Mouse (Mus musculus) forebrain, embryonic 13.5 days (tissue): Measurements from ENCODE around the gene Casc3. TPM values are rescaled to one million over a fixed set of nuclear protein-coding genes. Genes with fewer than 3 reads are reported as not detected.

Source experiments
- ATAC-seq: fragments of 200-750 bp; cut with Nextera tagmentation; 2 replicates; pipeline ENCODE4 v1.8.0; 2017
- H3K27ac ChIP-seq: fragments of 300-500 bp; sonication (generic); 2 replicates; pipeline ENCODE4 v1.5.1; 2015; ENCODE audit warnings: inconsistent platforms, mild to moderate bottlenecking, moderate library complexity
- H3K27me3 ChIP-seq: fragments of 300-500 bp; sonication (generic); 2 replicates; pipeline ENCODE4 v1.6.1; 2015; ENCODE audit warnings: mild to moderate bottlenecking, inconsistent platforms
- H3K36me3 ChIP-seq: fragments of 300-500 bp; sonication (generic); 2 replicates; pipeline ENCODE4 v1.6.1; 2015; ENCODE audit warnings: mild to moderate bottlenecking, inconsistent platforms; ENCODE audit not compliant: poor library complexity, severe bottlenecking
- H3K4me1 ChIP-seq: fragments of 300-500 bp; sonication (generic); 2 replicates; pipeline ENCODE4 v1.6.1; 2015; ENCODE audit warnings: inconsistent platforms
- H3K4me2 ChIP-seq: fragments of 300-500 bp; sonication (generic); 2 replicates; pipeline ENCODE4 v1.6.1; 2015; ENCODE audit warnings: inconsistent platforms, mild to moderate bottlenecking, moderate library complexity
- H3K4me3 ChIP-seq: fragments of 300-500 bp; sonication (generic); 2 replicates; pipeline ENCODE4 v1.5.1; 2015; ENCODE audit warnings: mild to moderate bottlenecking, inconsistent platforms
- H3K9ac ChIP-seq: fragments of 300-500 bp; sonication (generic); 2 replicates; pipeline ENCODE4 v1.6.1; 2015; ENCODE audit warnings: mild to moderate bottlenecking, inconsistent platforms
- H3K9me3 ChIP-seq: fragments of 300-500 bp; sonication (generic); replicated peaks from 2 replicates; pipeline ENCODE4 v1.6.1; 2016; ENCODE audit warnings: inconsistent platforms
- WGBS: fragments of 180-500 bp; shearing (Covaris S2); methylation state at CpG from one replicate; pipeline ENCODE4 v1.1.7; 2015; 5-methylcytosine and 5-hydroxymethylcytosine counted together
- polyA plus RNA-seq: library from polyadenylated mRNA; unstranded; fragments of >200 nt; fragmentation: Nextera tagmentation; extraction: Ambion mirVana; gene quantifications from 2 replicates; pipeline ENCODE4 v1.2.1, GENCODE M21; 2015

The Casc3 gene
- polyA plus RNA-seq, 1 experiment from 2014 or later: 46.4 TPM

DNA sequence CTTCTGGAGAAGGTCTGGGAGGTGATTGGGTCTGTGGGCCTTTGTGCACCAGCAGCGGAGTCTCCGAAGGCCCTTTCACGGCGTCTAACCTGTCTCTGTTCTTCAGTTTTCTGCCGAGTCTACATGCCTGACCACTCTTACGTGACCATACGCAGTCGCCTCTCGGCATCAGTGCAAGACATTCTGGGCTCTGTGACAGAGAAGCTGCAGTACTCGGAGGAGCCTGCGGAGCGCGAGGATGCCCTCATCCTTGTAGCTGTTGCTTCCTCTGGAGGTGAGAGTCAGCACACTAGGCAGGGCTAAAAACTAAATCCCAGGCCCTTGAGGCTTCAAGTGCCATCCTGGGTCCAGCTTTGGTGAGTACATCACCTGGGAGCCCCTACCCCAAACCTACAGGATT, 41.3 kb downstream of the Casc3 start:
- Histone ChIP-seq H3K27me3 (no peaks in the 10 kb centered on the region), H3K9me3 (no peaks in the 10 kb centered on the region), H3K4me2 (no peak overlapping the region), H3K9ac (no peak overlapping the region), H3K4me3 (no peak overlapping the region), H3K4me1 (peaks cover 21% of the 10 kb centered on the region), H3K36me3 (no peaks in the 10 kb centered on the region), H3K27ac (no peak overlapping the region)
- 54% methylated on average over 13 of the region's 13 CpGs for WGBS
- no peak for ATAC-seq

DNA sequence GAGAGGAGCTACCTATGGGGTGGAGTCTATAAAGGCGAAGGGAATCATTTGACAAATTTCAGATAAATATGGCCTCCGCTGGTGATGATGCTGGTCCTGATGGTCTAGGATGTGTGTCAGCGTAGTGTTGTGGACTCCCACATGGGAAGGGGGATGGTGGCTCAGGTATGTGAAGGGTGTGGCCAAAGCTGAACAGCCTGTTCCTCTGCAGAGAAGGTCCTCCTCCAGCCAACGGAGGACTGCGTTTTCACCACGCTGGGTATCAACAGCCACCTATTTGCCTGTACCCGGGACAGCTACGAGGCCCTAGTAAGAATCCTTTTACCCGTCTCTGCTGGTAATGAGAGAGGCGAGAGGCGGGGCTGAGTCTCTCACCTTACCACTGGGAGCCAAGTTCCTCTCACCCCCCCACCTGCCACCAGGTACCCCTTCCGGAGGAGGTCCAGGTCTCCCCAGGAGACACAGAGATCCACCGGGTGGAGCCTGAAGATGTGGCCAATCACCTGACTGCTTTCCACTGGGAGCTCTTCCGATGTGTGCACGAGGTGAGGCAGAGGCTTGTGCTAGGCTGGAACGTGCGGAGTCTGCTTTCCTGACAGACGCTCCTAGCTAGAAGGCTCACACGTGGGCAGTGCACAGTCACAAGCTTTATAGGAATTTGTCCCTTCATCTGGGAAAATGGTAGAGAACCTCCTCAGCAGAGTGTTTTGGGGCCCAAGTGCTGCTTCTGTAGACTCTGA, 42.3 kb downstream of the Casc3 start:
- Histone ChIP-seq H3K9ac (no peak overlapping the region), H3K9me3 (no peaks in the 10 kb centered on the region), H3K36me3 (no peaks in the 10 kb centered on the region), H3K4me2 (no peak overlapping the region), H3K27me3 (no peaks in the 10 kb centered on the region), H3K4me3 (no peak overlapping the region), H3K4me1 (peaks cover 23% of the 10 kb centered on the region), H3K27ac (no peak overlapping the region)
- ATAC-seq: no peak
- WGBS: 77% methylated on average over 19 of the region's 19 CpGs

DNA sequence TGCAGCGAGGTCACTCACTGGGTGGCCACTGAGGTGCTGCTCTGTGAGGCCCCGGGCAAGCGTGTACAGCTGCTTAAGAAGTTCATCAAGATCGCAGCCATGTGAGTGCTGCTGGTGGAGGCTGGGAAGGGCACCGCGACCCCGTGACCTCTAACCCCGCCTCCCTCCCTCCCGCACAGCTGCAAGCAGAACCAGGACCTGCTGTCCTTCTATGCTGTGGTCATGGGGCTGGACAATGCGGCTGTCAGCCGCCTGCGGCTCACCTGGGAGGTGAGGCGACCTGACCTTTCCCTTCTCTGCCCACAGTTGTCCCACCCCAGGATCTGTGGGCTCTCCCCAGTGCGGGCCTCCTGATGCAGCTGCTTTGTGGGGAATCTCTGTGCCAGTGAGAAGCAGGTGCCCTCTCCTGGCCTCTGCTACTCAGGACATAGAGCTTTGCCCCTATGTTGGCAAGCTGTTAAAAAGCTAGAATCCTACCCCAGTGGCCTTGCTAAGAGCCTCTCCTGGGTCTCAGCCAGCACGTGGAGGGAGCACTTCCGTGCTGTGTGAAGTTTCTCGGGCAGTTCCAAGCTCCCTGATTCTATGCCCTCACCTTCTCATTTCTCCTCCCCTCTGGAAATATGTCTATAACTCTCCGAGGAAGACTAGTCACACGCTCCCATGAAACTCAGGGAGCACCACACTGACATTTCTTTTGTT, 44.6 kb downstream of the Casc3 start:
- no peaks in the 10 kb centered on the region for H3K36me3 ChIP-seq
- ATAC-seq: no peak
- H3K4me3 ChIP-seq: no peak overlapping the region
- H3K27me3 ChIP-seq: no peaks in the 10 kb centered on the region
- no peaks in the 10 kb centered on the region for H3K9me3 ChIP-seq
- H3K4me1 ChIP-seq: peaks cover 23% of the 10 kb centered on the region
- H3K4me2 ChIP-seq: peak overlapping the region; percentile 42; the same call in 1 of the 2 replicates
- H3K27ac ChIP-seq: no peak overlapping the region
- 8% methylated on average over 19 of the region's 19 CpGs for WGBS
- 0 out of 2 replicates have a peak overlapping the region, but pooled peaks have one; percentile 27 for H3K9ac ChIP-seq

DNA sequence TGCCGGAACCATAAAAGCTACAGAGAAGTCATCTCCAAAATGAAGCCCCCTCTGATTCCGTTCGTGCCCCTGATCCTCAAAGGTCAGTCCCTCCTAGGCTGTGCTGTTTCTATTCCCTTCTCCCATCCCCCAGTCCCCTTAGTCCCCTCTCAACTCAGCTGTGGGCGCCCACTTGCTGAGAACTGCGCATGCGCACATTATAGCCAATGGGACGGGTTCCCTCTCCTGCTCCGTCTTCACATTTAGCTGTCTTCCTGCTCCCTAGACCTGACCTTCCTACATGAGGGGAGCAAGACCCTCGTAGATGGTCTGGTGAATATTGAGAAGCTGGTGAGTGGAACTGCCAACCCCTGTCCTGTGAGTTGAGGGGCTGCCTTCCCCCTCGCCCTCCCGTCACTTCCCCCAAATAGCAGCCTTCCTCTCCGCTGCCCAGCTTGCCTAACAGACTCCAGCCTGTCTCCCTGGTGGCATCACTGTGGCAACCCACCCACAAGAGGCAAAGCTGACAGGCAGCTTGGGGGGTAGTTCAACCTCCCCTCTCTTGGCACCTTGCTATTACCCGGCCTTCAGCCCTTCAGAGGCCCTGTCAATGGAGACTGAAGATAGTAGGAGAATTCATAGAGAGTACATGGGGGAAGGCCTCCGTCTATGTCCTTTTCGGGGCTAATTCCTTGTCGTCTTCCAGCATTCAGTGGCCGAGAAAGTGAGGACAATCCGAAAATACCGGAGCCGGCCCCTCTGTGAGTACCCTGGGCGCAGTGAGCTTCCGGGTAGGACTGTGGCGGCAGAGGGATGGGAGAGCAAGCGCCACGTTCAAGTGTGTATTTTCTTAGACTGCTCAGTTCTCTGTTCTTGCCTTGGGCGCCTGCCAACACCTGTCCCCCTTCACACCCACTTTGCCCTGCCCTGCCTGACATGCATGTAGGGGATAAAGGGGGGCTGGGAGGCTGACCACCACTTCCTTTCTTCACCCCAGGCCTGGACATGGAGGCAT, 45.7 kb downstream of the Casc3 start:
- H3K4me2 ChIP-seq: peak overlapping the region; percentile 42
- no peak overlapping the region for H3K4me3 ChIP-seq
- 0 out of 2 replicates have a peak overlapping the region, but pooled peaks have one; percentile 2 for H3K9ac ChIP-seq
- 59% methylated on average over 26 of the region's 26 CpGs for WGBS
- H3K9me3 ChIP-seq: no peaks in the 10 kb centered on the region
- no peaks in the 10 kb centered on the region for H3K36me3 ChIP-seq
- H3K27me3 ChIP-seq: no peaks in the 10 kb centered on the region
- H3K4me1 ChIP-seq: peaks cover 23% of the 10 kb centered on the region
- H3K27ac ChIP-seq: no peak overlapping the region
- no peak for ATAC-seq

DNA sequence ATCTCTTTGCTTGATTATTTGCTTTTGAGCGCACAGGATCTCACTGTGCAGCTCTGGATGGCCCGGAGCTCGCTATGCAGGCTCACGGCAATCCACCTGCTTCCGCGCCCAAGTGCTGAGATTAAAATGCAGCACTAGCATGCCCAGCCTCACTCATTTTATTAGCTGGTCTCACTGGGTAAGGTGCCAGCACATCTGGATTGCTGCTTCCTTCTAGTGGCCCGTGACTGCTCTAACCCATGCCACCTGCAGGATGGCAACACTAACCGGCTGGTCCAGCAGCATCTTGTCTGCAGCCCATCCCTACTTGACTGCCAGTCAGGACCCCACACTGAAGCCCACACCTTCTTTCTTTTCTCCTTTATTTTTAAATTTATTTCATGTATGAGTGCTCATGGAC, 49.4 kb downstream of the Casc3 start:
- no peaks in the 10 kb centered on the region for H3K9me3 ChIP-seq
- H3K27ac ChIP-seq: no peak overlapping the region
- 89% methylated on average over 8 of the region's 8 CpGs for WGBS
- no peak overlapping the region for H3K9ac ChIP-seq
- H3K27me3 ChIP-seq: no peaks in the 10 kb centered on the region
- H3K36me3 ChIP-seq: no peaks in the 10 kb centered on the region
- H3K4me3 ChIP-seq: no peak overlapping the region
- H3K4me2 ChIP-seq: no peak overlapping the region
- no peak for ATAC-seq
- peaks cover 21% of the 10 kb centered on the region for H3K4me1 ChIP-seq

DNA sequence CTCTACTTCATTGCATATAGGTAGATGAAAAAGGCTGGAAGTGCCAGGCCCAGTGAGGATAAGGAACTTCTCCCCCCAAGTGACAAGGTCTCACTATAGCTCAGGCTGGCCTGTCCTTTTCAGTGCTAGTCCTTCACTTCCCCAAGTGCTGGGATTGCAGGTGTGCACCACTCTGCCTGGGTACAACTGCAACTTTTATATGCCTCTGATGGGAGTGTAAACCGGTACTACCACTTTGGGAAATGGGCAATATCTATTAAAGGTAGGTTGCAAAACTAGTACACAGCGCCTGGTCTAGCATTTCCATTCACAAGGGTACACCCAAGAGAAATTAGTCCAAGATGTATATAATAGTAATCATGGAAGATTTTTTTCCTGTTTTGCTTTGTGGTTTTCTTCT, 50.0 kb downstream of the Casc3 start:
- Histone ChIP-seq H3K4me1 (peaks cover 15% of the 10 kb centered on the region), H3K4me2 (no peak overlapping the region), H3K27me3 (no peaks in the 10 kb centered on the region), H3K27ac (no peak overlapping the region), H3K9ac (no peak overlapping the region), H3K4me3 (no peak overlapping the region), H3K9me3 (no peaks in the 10 kb centered on the region), H3K36me3 (no peaks in the 10 kb centered on the region)
- no peak for ATAC-seq
- 90% methylated on average over 2 of the region's 2 CpGs for WGBS

DNA sequence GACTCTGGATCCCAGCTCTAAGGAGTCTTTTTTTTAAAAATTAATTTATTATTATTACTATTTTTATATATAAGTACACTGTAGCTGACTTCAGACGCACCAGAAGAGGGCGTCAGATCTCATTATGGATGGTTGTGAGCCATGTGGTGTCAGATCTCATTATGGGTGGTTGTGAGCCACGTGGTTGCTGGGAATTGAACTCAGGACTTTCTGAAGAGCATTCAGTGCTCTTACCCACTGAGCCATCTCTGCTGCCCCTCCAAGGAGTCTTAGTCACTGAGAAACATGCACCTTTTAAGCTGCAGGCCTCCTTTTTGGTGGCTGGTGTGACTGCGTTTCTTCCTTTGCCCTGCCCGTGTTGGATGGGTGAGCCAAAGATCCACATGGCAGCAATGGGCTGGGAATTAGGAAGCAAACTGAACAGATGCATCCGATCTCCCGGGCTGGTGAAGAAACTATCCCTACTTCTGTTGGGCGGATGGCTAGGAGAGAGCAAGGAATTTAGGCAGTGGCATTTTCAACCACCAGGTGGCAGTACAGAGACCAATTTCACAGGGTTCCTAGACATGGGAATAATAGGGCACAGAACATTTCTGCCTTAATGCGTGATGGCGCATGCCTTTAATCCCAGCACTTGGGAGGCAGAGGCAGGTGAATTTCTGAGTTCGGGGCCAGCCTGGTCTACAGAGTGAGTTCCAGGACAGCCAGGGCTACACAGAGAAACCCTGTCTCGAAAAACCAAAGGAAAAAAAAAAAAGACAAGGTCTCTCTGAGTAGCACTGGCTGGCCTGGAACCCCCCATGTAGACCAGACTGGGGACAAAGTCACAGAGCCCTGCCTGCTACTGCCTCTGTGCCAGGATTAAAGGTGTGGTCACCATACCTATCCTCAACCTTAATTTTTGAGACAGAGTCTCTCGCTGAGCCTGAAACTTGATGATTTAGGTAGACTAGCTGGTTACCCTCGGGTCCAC, 54.3 kb downstream of the Casc3 start:
- no peak overlapping the region for H3K9ac ChIP-seq
- no peaks in the 10 kb centered on the region for H3K9me3 ChIP-seq
- no peak overlapping the region for H3K4me3 ChIP-seq
- no peaks in the 10 kb centered on the region for H3K36me3 ChIP-seq
- H3K4me1 ChIP-seq: peaks cover 5% of the 10 kb centered on the region; the same call in 1 of the 2 replicates
- H3K27ac ChIP-seq: no peak overlapping the region
- no peak overlapping the region for H3K4me2 ChIP-seq
- 34% methylated on average over 14 of the region's 14 CpGs for WGBS
- ATAC-seq: peak; percentile 54
- H3K27me3 ChIP-seq: no peaks in the 10 kb centered on the region

DNA sequence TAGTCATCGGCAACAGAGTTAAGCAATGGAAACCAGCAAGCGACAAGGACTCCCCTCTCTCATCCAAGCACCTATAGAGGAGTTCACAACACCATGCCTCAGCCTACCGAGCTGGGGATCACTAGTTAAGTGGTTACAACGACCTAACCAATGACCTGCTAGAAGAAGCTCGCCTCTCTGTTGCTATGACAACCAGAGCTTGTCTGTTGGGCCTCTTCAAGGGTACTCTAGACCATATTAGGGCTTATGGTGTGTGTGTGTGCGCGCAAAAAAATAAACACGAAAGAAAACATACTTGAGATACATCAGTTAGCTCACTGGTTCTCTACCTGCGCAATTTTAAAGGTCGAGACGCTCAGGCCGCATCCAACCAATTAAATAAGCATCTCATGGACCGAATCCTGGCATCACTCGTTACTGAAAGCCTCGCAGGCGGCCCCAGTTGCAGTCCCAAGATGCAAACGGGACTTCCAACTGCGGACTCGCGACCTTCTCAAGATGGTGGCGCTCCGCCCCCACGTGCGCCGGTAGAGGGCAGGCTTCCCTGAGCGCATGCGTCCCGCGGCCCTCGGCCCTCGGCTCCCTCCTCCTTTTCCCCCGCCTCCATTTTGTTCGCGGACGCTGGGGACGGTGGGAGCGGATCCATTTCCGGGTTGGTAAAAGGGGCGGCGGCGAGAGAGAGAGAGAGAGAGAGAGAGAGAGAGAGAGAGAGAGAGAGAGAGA, 58.5 kb downstream of the Casc3 start, which contains the start of gene Wipf2:
Gene Wipf2 (plus strand): TSS at position 611 of the 723 bp plus-strand sequence.
- Histone ChIP-seq H3K9me3 (no peaks in the 10 kb centered on the region), H3K27ac (peak within 1 kb of the TSS; percentile 94), H3K4me1 (peaks cover 19% of the 10 kb centered on the region), H3K4me3 (peak within 1 kb of the TSS; percentile 57), H3K4me2 (peak within 1 kb of the TSS; percentile 75), H3K36me3 (peaks cover 19% of the 10 kb centered on the region), H3K27me3 (no peaks in the 10 kb centered on the region), H3K9ac (peak within 1 kb of the TSS; percentile 72)
- WGBS: 8% methylated on average over 35 of the region's 41 CpGs
- peak; percentile 94 for ATAC-seq

DNA sequence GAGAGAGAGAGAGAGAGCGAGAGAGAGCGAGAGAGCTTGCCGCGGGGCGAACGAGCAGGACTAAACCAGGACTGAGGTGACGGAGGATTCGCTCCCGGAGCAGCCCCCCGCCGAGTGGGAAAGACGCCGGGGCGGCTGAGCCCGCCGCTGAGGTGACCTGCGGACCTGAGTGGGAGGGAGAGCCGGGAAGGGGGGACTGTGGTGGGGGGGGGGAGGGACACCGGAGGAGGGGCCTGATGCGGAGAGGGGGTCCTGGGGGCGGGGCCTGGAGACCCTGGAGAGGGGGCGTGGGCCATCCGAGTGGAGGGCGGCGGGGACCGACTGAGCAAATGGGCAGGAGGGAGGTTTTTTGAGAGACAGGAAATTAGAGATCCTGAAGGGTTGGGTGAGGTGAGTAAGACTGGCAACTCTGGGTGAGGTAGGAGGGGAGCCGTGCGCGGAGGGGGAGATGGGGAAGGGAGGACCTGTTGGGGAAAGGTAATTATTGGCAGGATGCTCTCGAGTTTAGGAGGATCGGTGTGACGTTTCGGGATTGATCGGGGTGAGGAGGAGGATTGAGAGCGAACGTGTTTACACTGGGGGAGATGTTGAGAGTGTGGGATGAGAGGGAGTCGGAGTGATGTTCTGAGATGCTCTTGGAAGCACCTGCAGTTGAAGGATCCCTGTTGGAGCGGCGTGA, 59.2 kb downstream of the Casc3 start:
- Histone ChIP-seq H3K9ac (peak overlapping the region; percentile 72), H3K27ac (peak overlapping the region; percentile 94), H3K4me3 (peak overlapping the region; percentile 57), H3K4me2 (peak overlapping the region; percentile 75), H3K9me3 (no peaks in the 10 kb centered on the region), H3K4me1 (peaks cover 19% of the 10 kb centered on the region), H3K27me3 (no peaks in the 10 kb centered on the region), H3K36me3 (peaks cover 26% of the 10 kb centered on the region)
- under 1% methylated on average over 28 of the region's 39 CpGs for WGBS
- peak; percentile 70 for ATAC-seq

DNA sequence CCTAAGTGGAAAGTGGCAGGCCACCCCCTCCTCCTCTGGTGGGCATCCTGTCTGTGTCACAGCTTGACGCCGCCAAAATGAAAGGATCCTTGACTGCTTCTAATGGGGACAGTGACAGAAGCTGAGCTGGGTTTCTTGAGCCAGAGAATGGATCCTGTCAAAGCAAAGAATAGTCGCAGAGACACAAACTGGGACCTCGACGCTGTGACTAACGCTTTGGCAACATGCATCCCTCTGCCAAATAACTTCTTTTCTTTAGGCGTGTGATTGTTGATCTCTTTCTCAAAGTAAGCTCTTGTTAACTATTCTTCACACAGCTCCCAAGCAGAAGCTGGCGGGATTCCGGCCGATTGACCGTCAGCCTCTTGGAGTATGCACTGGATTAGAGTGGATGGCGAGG, 62.6 kb downstream of the Casc3 start:
- H3K9ac ChIP-seq: no peak overlapping the region
- no peak for ATAC-seq
- H3K9me3 ChIP-seq: no peaks in the 10 kb centered on the region
- H3K36me3 ChIP-seq: peaks cover 38% of the 10 kb centered on the region
- H3K4me2 ChIP-seq: no peak overlapping the region
- no peaks in the 10 kb centered on the region for H3K27me3 ChIP-seq
- peaks cover 19% of the 10 kb centered on the region for H3K4me1 ChIP-seq
- no peak overlapping the region for H3K27ac ChIP-seq
- WGBS: 48% methylated on average over 12 of the region's 12 CpGs
- no peak overlapping the region for H3K4me3 ChIP-seq
